Mouse (Mus musculus) C2C12 (cell line): ENCODE results near the gene Mycl. TPM values are rescaled to one million over a fixed set of nuclear protein-coding genes. Genes with fewer than 3 reads are reported as not detected.

ENCODE experiments used
- H3K27me3 ChIP-seq: one replicate; pipeline ENCODE4 v1.6.1; 2011; ENCODE audit not compliant: control insufficient read depth, insufficient read depth, insufficient read length
- H3K36me3 ChIP-seq: one replicate; pipeline ENCODE4 v1.6.1; 2011; ENCODE audit not compliant: control insufficient read depth, insufficient read depth
- H3K4me3 ChIP-seq: one replicate; pipeline ENCODE4 v1.5.1; 2011; ENCODE audit warnings: mild to moderate bottlenecking, control low read depth; ENCODE audit not compliant: poor library complexity, insufficient read depth, severe bottlenecking
- H3K79me2 ChIP-seq: one replicate; pipeline ENCODE4 v1.6.1; 2011; ENCODE audit not compliant: control insufficient read depth, insufficient read depth
- H3K79me3 ChIP-seq: one replicate; pipeline ENCODE4 v1.6.1; 2011; ENCODE audit warnings: low read depth, control low read depth
- H3ac ChIP-seq: one replicate; pipeline ENCODE3; 2011; ENCODE audit warnings: low read depth; ENCODE audit not compliant: control insufficient read depth, insufficient read length
- CEBPB ChIP-seq: IDR thresholded peaks from one replicate; pipeline ENCODE4 v1.6.1; 2011; ENCODE audit warnings: low read depth, mild to moderate bottlenecking, control low read depth, moderate library complexity
- CTCF ChIP-seq: IDR thresholded peaks from one replicate; pipeline ENCODE4 v1.5.1; 2011; ENCODE audit not compliant: control insufficient read depth, insufficient read depth, insufficient read length
- FOSL1 ChIP-seq: IDR thresholded peaks from one replicate; pipeline ENCODE4 v1.8.0; 2011; ENCODE audit warnings: mild to moderate bottlenecking, low read length; ENCODE audit not compliant: poor library complexity, insufficient read depth, severe bottlenecking
- MAX ChIP-seq: IDR thresholded peaks from one replicate; pipeline ENCODE4 v1.6.1; 2011; ENCODE audit warnings: mild to moderate bottlenecking, control low read depth
- MYOD1 ChIP-seq: IDR thresholded peaks from one replicate; pipeline ENCODE4 v1.6.1; 2011; ENCODE audit warnings: low read depth; ENCODE audit not compliant: control insufficient read depth, insufficient read length
- MYOG ChIP-seq: IDR thresholded peaks from one replicate; pipeline ENCODE4 v1.6.1; 2011; ENCODE audit not compliant: control insufficient read depth, insufficient read length; ENCODE audit errors: extremely low read depth
- USF1 ChIP-seq: IDR thresholded peaks from one replicate; pipeline ENCODE4 v1.6.1; 2011; ENCODE audit warnings: low read depth, mild to moderate bottlenecking, control low read depth, moderate library complexity
- long read RNA-seq, 2 experiments: library from polyadenylated mRNA; unstranded; transcript quantifications; one replicate each; pipeline ENCODE4 v2.0.0; 2019 to 2020
- polyA plus RNA-seq: library from polyadenylated mRNA; unstranded; fragments of >200 nt; fragmentation: generic; extraction: Trizol; gene quantifications from one replicate; pipeline ENCODE4 v1.2.1, GENCODE M21; 2012; ENCODE audit warnings: missing spikeins

The Mycl gene
- 11.5 TPM for polyA plus RNA-seq
- long read RNA-seq, experiment 1, transcript Mycl-202 (3 exons, 3,293 nt) = major isoform, 7 of 13 reads
- long read RNA-seq, experiment 1, partial matches to known transcripts = 4 of 13 reads
- long read RNA-seq, experiment 1, other reads (novel, unspliced or antisense) = 1 of 13 reads
- long read RNA-seq, experiment 2, transcript Mycl-202 (3 exons, 3,293 nt) = major isoform, 10 of 18 reads
- long read RNA-seq, experiment 2, transcript Mycl-201 (2 exons, 3,501 nt) = minor isoform, 7 of 18 reads
- long read RNA-seq, experiment 2, partial matches to known transcripts = 0 of 18 reads
- long read RNA-seq, experiment 2, other reads (novel, unspliced or antisense) = 1 of 18 reads

GRCm38 (mm10) chr4:122995404-122996220, at the start of gene Mycl:
Mycl (plus strand) TSS chr4:122995652.
- Histone ChIP-seq H3K79me2 (no peaks in the 10 kb centered on the region), H3K79me3 (no peaks in the 10 kb centered on the region), H3K27me3 (no peaks in the 10 kb centered on the region), H3K36me3 (no peaks in the 10 kb centered on the region), H3ac (peak within 1 kb of the TSS; percentile 81), H3K4me3 (peak within 1 kb of the TSS; percentile 34)
- TF ChIP-seq CTCF (peak; percentile 96), CEBPB (no peak), MYOG (no peak)

GRCm38 (mm10) chr4:122947223-122947622, 48.2 kb upstream of the Mycl start:
- Histone ChIP-seq H3K79me2 (no peaks in the 10 kb centered on the region), H3K79me3 (no peaks in the 10 kb centered on the region), H3K27me3 (no peaks in the 10 kb centered on the region), H3ac (no peak overlapping the region), H3K4me3 (no peak overlapping the region), H3K36me3 (peaks cover 13% of the 10 kb centered on the region)
- peak; percentile 71 for TF ChIP-seq MYOD1
- no peak for TF ChIP-seq USF1

- H3K79me3 ChIP-seq = no peaks in the 10 kb centered on the region
- no peaks in the 10 kb centered on the region for H3K27me3 ChIP-seq
- no peak overlapping the region for H3ac ChIP-seq
- TF ChIP-seq MYOG (no peak), USF1 (no peak)
- no peaks in the 10 kb centered on the region for H3K79me2 ChIP-seq
- peaks cover 13% of the 10 kb centered on the region for H3K36me3 ChIP-seq
- no peak overlapping the region for H3K4me3 ChIP-seq
Observed at GRCm38 (mm10) chr4:122949096-122949495, 46.4 kb upstream of the Mycl start.

- H3K4me3 ChIP-seq = no peak overlapping the region
- peaks cover 2% of the 10 kb centered on the region for H3K36me3 ChIP-seq
- no peaks in the 10 kb centered on the region for H3K27me3 ChIP-seq
- no peaks in the 10 kb centered on the region for H3K79me3 ChIP-seq
- no peak overlapping the region for H3ac ChIP-seq
- TF ChIP-seq CTCF = no peak
- TF ChIP-seq MYOD1 = no peak
- no peak for TF ChIP-seq MAX
- no peak for TF ChIP-seq USF1
- TF ChIP-seq MYOG = no peak
- no peak for TF ChIP-seq CEBPB
- TF ChIP-seq FOSL1 = no peak
- H3K79me2 ChIP-seq = peaks cover 8% of the 10 kb centered on the region
Observed at GRCm38 (mm10) chr4:122954680-122955411, 40.6 kb upstream of the Mycl start.

- TF ChIP-seq CTCF (no peak), FOSL1 (no peak), CEBPB (no peak), MYOD1 (peak; percentile 6)
- Histone ChIP-seq H3ac (no peak overlapping the region), H3K4me3 (no peak overlapping the region), H3K27me3 (no peaks in the 10 kb centered on the region), H3K79me2 (peaks cover 12% of the 10 kb centered on the region), H3K36me3 (no peaks in the 10 kb centered on the region), H3K79me3 (no peaks in the 10 kb centered on the region)
Observed at GRCm38 (mm10) chr4:122955412-122956136, 39.9 kb upstream of the Mycl start.
